Mouse (Mus musculus): Measurements from ENCODE around the gene Agbl4.

DNA sequence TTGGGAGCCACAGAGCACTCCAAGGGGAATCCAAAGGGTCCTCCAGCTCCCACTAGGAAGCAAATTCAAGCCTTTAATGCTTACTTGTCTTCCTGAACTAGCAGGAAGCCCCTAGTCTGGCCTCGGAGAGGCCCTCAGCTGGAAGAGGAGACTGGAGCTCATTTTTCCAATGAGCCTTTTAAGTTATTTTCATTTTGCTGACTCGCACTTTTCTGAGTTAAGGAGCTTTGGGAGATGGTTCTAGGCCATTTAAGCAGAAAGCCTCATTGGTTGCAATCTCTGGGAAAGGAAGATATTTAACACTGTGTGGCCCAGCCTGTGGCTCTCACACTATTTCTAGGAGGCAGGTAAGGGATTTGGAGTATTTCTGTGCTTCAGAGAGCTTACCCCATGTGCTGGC is 1072.4 kb downstream of the Agbl4 start:
- TF ChIP-seq GATA1 (IDR thresholded peaks at IDR 0.05; ENCODE audit: borderline replicate concordance, low read length) (no peak), FLI1 (IDR thresholded peaks at IDR 0.05; ENCODE audit: low read length) (no peak)

Data from megakaryocyte, embryonic 14.5 days (primary cell).